Mouse (Mus musculus) liver, adult 2 months (tissue): ENCODE measurements around the gene Fcho1.

Experiments
- CTCF ChIP-seq: fragments of 200-500 bp; IDR thresholded peaks from 2 replicates; pipeline ENCODE4 v1.5.1; 2011; ENCODE audit warnings: low read depth, low read length, control low read depth
- POLR2A ChIP-seq: fragments of 200-500 bp; IDR thresholded peaks from 2 replicates; pipeline ENCODE4 v1.6.1; 2011; ENCODE audit warnings: low read length, control low read depth; ENCODE audit not compliant: insufficient read depth; ENCODE audit errors: extremely low read depth

DNA sequence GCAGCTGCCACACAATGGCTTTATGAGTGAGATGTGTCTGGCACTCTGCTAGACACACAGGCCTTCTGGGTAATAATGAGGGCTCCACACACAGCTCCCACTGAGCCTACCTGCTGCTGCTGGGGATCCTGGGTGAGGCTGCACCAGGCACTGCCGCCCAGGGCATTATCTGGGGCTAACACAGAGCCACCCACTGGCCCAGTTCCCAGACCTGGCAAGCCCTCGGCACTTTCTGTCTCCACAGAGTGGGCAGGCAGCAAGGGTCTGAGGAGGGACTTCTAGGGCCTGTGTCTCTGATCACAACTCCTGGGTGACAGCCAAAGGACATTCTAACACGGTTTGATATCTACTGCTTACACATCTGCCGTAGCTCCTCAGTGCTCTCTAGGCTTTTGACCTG lies 6.3 kb downstream of the Fcho1 start:
- TF ChIP-seq POLR2A (no peak), CTCF (no peak)
